Mouse (Mus musculus): Measurements from ENCODE around the gene Batf.

GRCm38 (mm10) chr12:85684411-85685275 is 1.8 kb upstream of the Batf start:
- TF ChIP-seq CTCF (IDR thresholded peaks at IDR 0.05; ENCODE audit: low read depth) (no peak), EP300 (IDR thresholded peaks at IDR 0.05; ENCODE audit: low read depth) (no peak)
